Mouse (Mus musculus) hindbrain, embryonic 10.5 days (tissue): ENCODE measurements around the gene Il1rapl2. TPM values are rescaled to one million over a fixed set of nuclear protein-coding genes. Genes with fewer than 3 reads are reported as not detected.

Experiments used
- DNase-seq: peaks from one replicate; pipeline ENCODE4 v3.0.0-alpha.2; 2017; ENCODE audit warnings: low spot score
- H3K27ac ChIP-seq: fragments of 300-500 bp; sonication (generic); 2 replicates; pipeline ENCODE4 v1.5.1; 2016; ENCODE audit warnings: mild to moderate bottlenecking, moderate library complexity
- H3K27me3 ChIP-seq: fragments of 300-500 bp; sonication (generic); 2 replicates; pipeline ENCODE4 v1.6.1; 2016; ENCODE audit warnings: mild to moderate bottlenecking; ENCODE audit not compliant: poor library complexity, insufficient read depth, severe bottlenecking
- H3K36me3 ChIP-seq: fragments of 300-500 bp; sonication (generic); 2 replicates; pipeline ENCODE4 v1.6.1; 2016; ENCODE audit warnings: mild to moderate bottlenecking, moderate library complexity
- H3K4me1 ChIP-seq: fragments of 300-500 bp; sonication (generic); replicated peaks from 2 replicates; pipeline ENCODE4 v1.6.1; 2016; ENCODE audit warnings: mild to moderate bottlenecking
- H3K4me3 ChIP-seq: fragments of 300-500 bp; sonication (generic); 2 replicates; pipeline ENCODE4 v1.5.1; 2016; ENCODE audit warnings: mild to moderate bottlenecking, moderate library complexity
- H3K9me3 ChIP-seq: fragments of 300-500 bp; sonication (generic); 2 replicates; pipeline ENCODE4 v1.6.1; 2016; ENCODE audit warnings: mild to moderate bottlenecking, moderate library complexity
- WGBS: fragments of 180-500 bp; shearing (Covaris S2); methylation state at CpG from one replicate; pipeline ENCODE4 v1.1.7; 2016; 5-methylcytosine and 5-hydroxymethylcytosine counted together
- polyA plus RNA-seq: library from polyadenylated mRNA; unstranded; fragments of >200 nt; fragmentation: Nextera tagmentation; extraction: Ambion mirVana; gene quantifications from 2 replicates; pipeline ENCODE4 v1.2.1, GENCODE M21; 2016

Il1rapl2 gene
- polyA plus RNA-seq, 1 experiment from 2014 or later = 0.27 TPM

- H3K9me3 ChIP-seq = no peaks in the 10 kb centered on the region
- no peaks in the 10 kb centered on the region for H3K36me3 ChIP-seq
Measured at GRCm38 (mm10) chrX:138433794-138434193, 863.4 kb downstream of the Il1rapl2 start.

GRCm38 (mm10) chrX:138437939-138438338, 867.5 kb downstream of the Il1rapl2 start:
- Histone ChIP-seq H3K27me3 (no peaks in the 10 kb centered on the region), H3K36me3 (no peaks in the 10 kb centered on the region), H3K9me3 (no peaks in the 10 kb centered on the region), H3K4me1 (no peaks in the 10 kb centered on the region), H3K4me3 (no peak overlapping the region), H3K27ac (no peak overlapping the region)
- 78% methylated on average over 3 of the region's 3 CpGs for WGBS
- no peak for DNase-seq

More at GRCm38 (mm10) chrX:138433794-138434193, 863.4 kb downstream of the Il1rapl2 start:
- Histone ChIP-seq H3K27ac (no peak overlapping the region), H3K4me3 (no peak overlapping the region), H3K4me1 (no peaks in the 10 kb centered on the region), H3K27me3 (no peaks in the 10 kb centered on the region)
- 69% methylated on average over 2 of the region's 2 CpGs for WGBS
- DNase-seq = no peak

- Histone ChIP-seq H3K4me3 (no peak overlapping the region), H3K27me3 (no peaks in the 10 kb centered on the region), H3K36me3 (no peaks in the 10 kb centered on the region), H3K9me3 (no peaks in the 10 kb centered on the region), H3K27ac (no peak overlapping the region), H3K4me1 (no peaks in the 10 kb centered on the region)
- no peak for DNase-seq
- 77% methylated on average over 2 of the region's 2 CpGs for WGBS
Measured at GRCm38 (mm10) chrX:138449856-138450255, 879.4 kb downstream of the Il1rapl2 start.

- H3K4me3 ChIP-seq = no peak overlapping the region
- no peak for DNase-seq
- 83% methylated on average over 3 of the region's 3 CpGs for WGBS
Measured at GRCm38 (mm10) chrX:138478488-138478887, 908.1 kb downstream of the Il1rapl2 start.

GRCm38 (mm10) chrX:138500510-138500909, 930.1 kb downstream of the Il1rapl2 start:
- no peaks in the 10 kb centered on the region for H3K4me1 ChIP-seq
- no peaks in the 10 kb centered on the region for H3K9me3 ChIP-seq
- no peak overlapping the region for H3K27ac ChIP-seq
- H3K27me3 ChIP-seq = no peaks in the 10 kb centered on the region
- WGBS = 88% methylated on average over 1 of the region's 1 CpGs
- no peak overlapping the region for H3K4me3 ChIP-seq
- H3K36me3 ChIP-seq = no peaks in the 10 kb centered on the region
- no peak for DNase-seq

More at GRCm38 (mm10) chrX:138478488-138478887, 908.1 kb downstream of the Il1rapl2 start:
- no peaks in the 10 kb centered on the region for H3K9me3 ChIP-seq
- no peaks in the 10 kb centered on the region for H3K4me1 ChIP-seq
- no peak overlapping the region for H3K27ac ChIP-seq
- no peaks in the 10 kb centered on the region for H3K36me3 ChIP-seq
- no peaks in the 10 kb centered on the region; the same call in 1 of the 2 replicates for H3K27me3 ChIP-seq

- Histone ChIP-seq H3K27me3 (no peaks in the 10 kb centered on the region), H3K4me1 (no peaks in the 10 kb centered on the region), H3K27ac (no peak overlapping the region), H3K4me3 (no peak overlapping the region), H3K9me3 (no peaks in the 10 kb centered on the region), H3K36me3 (no peaks in the 10 kb centered on the region)
- WGBS = 71% methylated on average over 3 of the region's 3 CpGs
- no peak for DNase-seq
Measured at GRCm38 (mm10) chrX:138505049-138505448, 934.6 kb downstream of the Il1rapl2 start.

- DNase-seq = no peak
- Histone ChIP-seq H3K4me3 (no peak overlapping the region), H3K9me3 (no peaks in the 10 kb centered on the region), H3K36me3 (no peaks in the 10 kb centered on the region), H3K4me1 (no peaks in the 10 kb centered on the region), H3K27ac (no peak overlapping the region), H3K27me3 (peaks cover 3% of the 10 kb centered on the region; the same call in 1 of the 2 replicates)
- WGBS = 76% methylated on average over 3 of the region's 3 CpGs
Measured at GRCm38 (mm10) chrX:138620106-138620505, 1049.7 kb downstream of the Il1rapl2 start.

- Histone ChIP-seq H3K27me3 (no peaks in the 10 kb centered on the region), H3K27ac (no peak overlapping the region), H3K36me3 (no peaks in the 10 kb centered on the region), H3K9me3 (no peaks in the 10 kb centered on the region), H3K4me1 (no peaks in the 10 kb centered on the region), H3K4me3 (no peak overlapping the region)
- no peak for DNase-seq
Measured at GRCm38 (mm10) chrX:138625311-138625710, 1054.9 kb downstream of the Il1rapl2 start.

GRCm38 (mm10) chrX:138722372-138722771, 1152.0 kb downstream of the Il1rapl2 start:
- H3K9me3 ChIP-seq = no peaks in the 10 kb centered on the region
- no peak for DNase-seq
- H3K4me3 ChIP-seq = no peak overlapping the region
- no peaks in the 10 kb centered on the region for H3K36me3 ChIP-seq
- no peak overlapping the region for H3K27ac ChIP-seq
- H3K4me1 ChIP-seq = no peaks in the 10 kb centered on the region
- WGBS = 41% methylated on average over 1 of the region's 1 CpGs
- peaks cover 6% of the 10 kb centered on the region; the same call in 1 of the 2 replicates for H3K27me3 ChIP-seq

- no peaks in the 10 kb centered on the region for H3K4me1 ChIP-seq
- no peak overlapping the region for H3K4me3 ChIP-seq
- 72% methylated on average over 3 of the region's 3 CpGs for WGBS
- no peak for DNase-seq
- H3K27me3 ChIP-seq = peaks cover 10% of the 10 kb centered on the region; the same call in 1 of the 2 replicates
- H3K36me3 ChIP-seq = no peaks in the 10 kb centered on the region
- no peak overlapping the region for H3K27ac ChIP-seq
- no peaks in the 10 kb centered on the region for H3K9me3 ChIP-seq
Measured at GRCm38 (mm10) chrX:138800958-138801357, 1230.5 kb downstream of the Il1rapl2 start.

- H3K4me1 ChIP-seq = no peaks in the 10 kb centered on the region
- no peaks in the 10 kb centered on the region for H3K36me3 ChIP-seq
- no peak overlapping the region for H3K4me3 ChIP-seq
- no peak for DNase-seq
- no peak overlapping the region for H3K27ac ChIP-seq
- H3K27me3 ChIP-seq = no peaks in the 10 kb centered on the region
- H3K9me3 ChIP-seq = no peaks in the 10 kb centered on the region
Measured at GRCm38 (mm10) chrX:138831876-138832275, 1261.5 kb downstream of the Il1rapl2 start.

- no peak for DNase-seq
- 73% methylated on average over 2 of the region's 2 CpGs for WGBS
- no peak overlapping the region for H3K4me3 ChIP-seq
- H3K27me3 ChIP-seq = no peaks in the 10 kb centered on the region
- H3K36me3 ChIP-seq = no peaks in the 10 kb centered on the region
- H3K4me1 ChIP-seq = no peaks in the 10 kb centered on the region
- H3K27ac ChIP-seq = no peak overlapping the region
- no peaks in the 10 kb centered on the region for H3K9me3 ChIP-seq
Measured at GRCm38 (mm10) chrX:138833894-138834293, 1263.5 kb downstream of the Il1rapl2 start.

- 90% methylated on average over 3 of the region's 3 CpGs for WGBS
- no peaks in the 10 kb centered on the region for H3K9me3 ChIP-seq
- H3K4me1 ChIP-seq = no peaks in the 10 kb centered on the region
- no peak overlapping the region for H3K27ac ChIP-seq
- no peaks in the 10 kb centered on the region for H3K36me3 ChIP-seq
- peaks cover 6% of the 10 kb centered on the region; the same call in 1 of the 2 replicates for H3K27me3 ChIP-seq
- H3K4me3 ChIP-seq = no peak overlapping the region
- DNase-seq = no peak
Measured at GRCm38 (mm10) chrX:138838381-138838780, 1268.0 kb downstream of the Il1rapl2 start.
